Mouse (Mus musculus): ENCODE data around the gene Ncmap. TPM values are rescaled to one million over a fixed set of nuclear protein-coding genes. Genes with fewer than 3 reads are reported as not detected.

Ncmap gene
- polyA plus RNA-seq (2015; fragmentation: Nextera tagmentation; extraction: Ambion mirVana), result 0.55 and 3.0 TPM in 2 replicates

GRCm38 (mm10) chr4:135397991-135398390 lies at the start of gene Ncmap:
Gene Ncmap (minus strand): TSS chr4:135398227.
- H3K4me3 ChIP-seq, result peak within 1 kb of the TSS; percentile 48
- H3K9me3 ChIP-seq (replicated peaks), result no peaks in the 10 kb centered on the region
- H3K27me3 ChIP-seq, result peaks cover 47% of the 10 kb centered on the region
- H3K4me1 ChIP-seq (replicated peaks), result peaks cover 10% of the 10 kb centered on the region
- no peak within 1 kb of the TSS for H3K27ac ChIP-seq
- H3K36me3 ChIP-seq, result no peaks in the 10 kb centered on the region
- ATAC-seq (replicated peaks; ENCODE audit: insufficient number of reproducible peaks, insufficient read depth, low FRiP score, low read depth), result no peak
- H3K4me2 ChIP-seq, result peak within 1 kb of the TSS; percentile 86
- peak within 1 kb of the TSS; percentile 34; the same call in 1 of the 2 replicates for H3K9ac ChIP-seq
- 1% methylated on average over 29 of the region's 29 CpGs for WGBS

GRCm38 (mm10) chr4:135442473-135442872 lies 44.4 kb upstream of the Ncmap start:
- Histone ChIP-seq H3K9ac (no peak overlapping the region), H3K36me3 (no peaks in the 10 kb centered on the region), H3K9me3 (replicated peaks) (no peaks in the 10 kb centered on the region), H3K4me3 (no peak overlapping the region), H3K4me2 (no peak overlapping the region), H3K27ac (no peak overlapping the region), H3K27me3 (no peaks in the 10 kb centered on the region), H3K4me1 (replicated peaks) (peaks cover 7% of the 10 kb centered on the region)
- no peak for ATAC-seq (replicated peaks; ENCODE audit: insufficient number of reproducible peaks, insufficient read depth, low FRiP score, low read depth)
- 65% methylated on average over 5 of the region's 5 CpGs for WGBS

GRCm38 (mm10) chr4:135439904-135440522 lies 42.0 kb upstream of the Ncmap start:
- Histone ChIP-seq H3K27me3 (no peaks in the 10 kb centered on the region), H3K36me3 (no peaks in the 10 kb centered on the region), H3K27ac (0 out of 2 replicates have a peak overlapping the region, but pooled peaks have one; percentile 29), H3K4me3 (no peak overlapping the region), H3K4me2 (no peak overlapping the region), H3K9me3 (replicated peaks) (no peaks in the 10 kb centered on the region), H3K4me1 (replicated peaks) (peaks cover 7% of the 10 kb centered on the region), H3K9ac (no peak overlapping the region)
- 25% methylated on average over 9 of the region's 9 CpGs for WGBS
- ATAC-seq (replicated peaks; ENCODE audit: insufficient number of reproducible peaks, insufficient read depth, low FRiP score, low read depth), result no peak

- no peaks in the 10 kb centered on the region for H3K9me3 ChIP-seq (replicated peaks)
- H3K27me3 ChIP-seq, result no peaks in the 10 kb centered on the region
- no peaks in the 10 kb centered on the region for H3K36me3 ChIP-seq
- peak overlapping the region; percentile 29 for H3K27ac ChIP-seq
- peaks cover 10% of the 10 kb centered on the region for H3K4me1 ChIP-seq (replicated peaks)
- H3K9ac ChIP-seq, result no peak overlapping the region
- peak overlapping the region; percentile 47 for H3K4me2 ChIP-seq
- ATAC-seq (replicated peaks; ENCODE audit: insufficient number of reproducible peaks, insufficient read depth, low FRiP score, low read depth), result peak; percentile 82
- H3K4me3 ChIP-seq, result peak overlapping the region; percentile 7
- 4% methylated on average over 15 of the region's 15 CpGs for WGBS
These were observed 41.2 kb upstream of the Ncmap start for GRCm38 (mm10) chr4:135439188-135439647.

- Histone ChIP-seq H3K36me3 (no peaks in the 10 kb centered on the region), H3K4me3 (no peak overlapping the region), H3K4me1 (replicated peaks) (peaks cover 15% of the 10 kb centered on the region), H3K27me3 (no peaks in the 10 kb centered on the region), H3K9me3 (replicated peaks) (no peaks in the 10 kb centered on the region), H3K9ac (no peak overlapping the region), H3K4me2 (no peak overlapping the region), H3K27ac (no peak overlapping the region)
- ATAC-seq (replicated peaks; ENCODE audit: insufficient number of reproducible peaks, insufficient read depth, low FRiP score, low read depth), result no peak
These were observed 39.9 kb upstream of the Ncmap start for GRCm38 (mm10) chr4:135437924-135438323.

GRCm38 (mm10) chr4:135436291-135436690 lies 38.3 kb upstream of the Ncmap start:
- Histone ChIP-seq H3K4me3 (no peak overlapping the region), H3K4me1 (replicated peaks) (peaks cover 15% of the 10 kb centered on the region), H3K36me3 (no peaks in the 10 kb centered on the region), H3K4me2 (no peak overlapping the region), H3K27ac (peak overlapping the region; percentile 21; the same call in 1 of the 2 replicates), H3K9me3 (replicated peaks) (no peaks in the 10 kb centered on the region), H3K9ac (no peak overlapping the region), H3K27me3 (no peaks in the 10 kb centered on the region)
- WGBS, result 46% methylated on average over 13 of the region's 13 CpGs
- ATAC-seq (replicated peaks; ENCODE audit: insufficient number of reproducible peaks, insufficient read depth, low FRiP score, low read depth), result no peak

- no peak for ATAC-seq (replicated peaks; ENCODE audit: insufficient number of reproducible peaks, insufficient read depth, low FRiP score, low read depth)
- H3K9ac ChIP-seq, result peak overlapping the region; percentile 92
- peaks cover 13% of the 10 kb centered on the region for H3K4me1 ChIP-seq (replicated peaks)
- H3K36me3 ChIP-seq, result no peaks in the 10 kb centered on the region
- H3K27ac ChIP-seq, result peak overlapping the region; percentile 64
- H3K4me2 ChIP-seq, result peak overlapping the region; percentile 98
- 26% methylated on average over 11 of the region's 11 CpGs for WGBS
- H3K27me3 ChIP-seq, result no peaks in the 10 kb centered on the region
- no peaks in the 10 kb centered on the region for H3K9me3 ChIP-seq (replicated peaks)
- peak overlapping the region; percentile 87 for H3K4me3 ChIP-seq
These were observed 36.4 kb upstream of the Ncmap start for GRCm38 (mm10) chr4:135434395-135434789.

- Histone ChIP-seq H3K9me3 (replicated peaks) (no peaks in the 10 kb centered on the region), H3K27me3 (no peaks in the 10 kb centered on the region), H3K4me2 (peak within 1 kb of the TSS; percentile 98), H3K9ac (peak within 1 kb of the TSS; percentile 92), H3K27ac (peak within 1 kb of the TSS; percentile 64), H3K36me3 (no peaks in the 10 kb centered on the region), H3K4me1 (replicated peaks) (peaks cover 8% of the 10 kb centered on the region), H3K4me3 (peak within 1 kb of the TSS; percentile 87)
- peak; percentile 86 for ATAC-seq (replicated peaks; ENCODE audit: insufficient number of reproducible peaks, insufficient read depth, low FRiP score, low read depth)
- WGBS, result under 1% methylated on average over 59 of the region's 79 CpGs
These were observed 35.7 kb upstream of the Ncmap start, which contains the start of gene Rcan3 for GRCm38 (mm10) chr4:135433443-135434394. Gene Rcan3 (minus strand): TSS chr4:135433853.

GRCm38 (mm10) chr4:135433086-135433442 lies 35.0 kb upstream of the Ncmap start:
- no peaks in the 10 kb centered on the region for H3K27me3 ChIP-seq
- no peak overlapping the region for H3K27ac ChIP-seq
- H3K36me3 ChIP-seq, result no peaks in the 10 kb centered on the region
- H3K4me1 ChIP-seq (replicated peaks), result peaks cover 8% of the 10 kb centered on the region
- ATAC-seq (replicated peaks; ENCODE audit: insufficient number of reproducible peaks, insufficient read depth, low FRiP score, low read depth), result no peak
- 11% methylated on average over 10 of the region's 10 CpGs for WGBS
- H3K4me3 ChIP-seq, result peak overlapping the region; percentile 87
- no peaks in the 10 kb centered on the region for H3K9me3 ChIP-seq (replicated peaks)
- peak overlapping the region; percentile 92 for H3K9ac ChIP-seq
- peak overlapping the region; percentile 98 for H3K4me2 ChIP-seq

- no peak overlapping the region for H3K4me3 ChIP-seq
- no peak overlapping the region for H3K9ac ChIP-seq
- no peak overlapping the region for H3K4me2 ChIP-seq
- no peak overlapping the region for H3K27ac ChIP-seq
- peaks cover 8% of the 10 kb centered on the region for H3K4me1 ChIP-seq (replicated peaks)
- no peaks in the 10 kb centered on the region for H3K36me3 ChIP-seq
- no peaks in the 10 kb centered on the region for H3K9me3 ChIP-seq (replicated peaks)
- no peaks in the 10 kb centered on the region for H3K27me3 ChIP-seq
- 82% methylated on average over 8 of the region's 8 CpGs for WGBS
- no peak for ATAC-seq (replicated peaks; ENCODE audit: insufficient number of reproducible peaks, insufficient read depth, low FRiP score, low read depth)
These were observed 32.1 kb upstream of the Ncmap start for GRCm38 (mm10) chr4:135429990-135430760.

- Histone ChIP-seq H3K9ac (no peak overlapping the region), H3K4me2 (no peak overlapping the region), H3K27ac (no peak overlapping the region), H3K27me3 (no peaks in the 10 kb centered on the region), H3K4me1 (replicated peaks) (peaks cover 7% of the 10 kb centered on the region), H3K36me3 (peaks cover 3% of the 10 kb centered on the region; the same call in 1 of the 2 replicates), H3K4me3 (no peak overlapping the region), H3K9me3 (replicated peaks) (no peaks in the 10 kb centered on the region)
- 83% methylated on average over 4 of the region's 4 CpGs for WGBS
- no peak for ATAC-seq (replicated peaks; ENCODE audit: insufficient number of reproducible peaks, insufficient read depth, low FRiP score, low read depth)
These were observed 31.4 kb upstream of the Ncmap start for GRCm38 (mm10) chr4:135429383-135429782.

Measured in heart, embryonic 15.5 days (tissue).